Mouse (Mus musculus) cerebellum, adult 11 months (tissue): Measurements from ENCODE around the gene Dab2ip.

Experiments
- DNase-seq: peaks from one replicate; pipeline ENCODE4 v3.0.0; 2022

The Dab2ip gene

GRCm38 (mm10) chr2:35767834-35768537, 209.9 kb downstream of the Dab2ip start:
- no peak for DNase-seq

GRCm38 (mm10) chr2:35768538-35769238, 210.6 kb downstream of the Dab2ip start:
- DNase-seq: no peak

- no peak for DNase-seq
Observed at GRCm38 (mm10) chr2:35769398-35769797, 211.3 kb downstream of the Dab2ip start.

- DNase-seq: no peak
Observed at GRCm38 (mm10) chr2:35770541-35770940, 212.5 kb downstream of the Dab2ip start.

GRCm38 (mm10) chr2:35775651-35776055, 217.6 kb downstream of the Dab2ip start:
- no peak for DNase-seq

GRCm38 (mm10) chr2:35776935-35777334, 218.9 kb downstream of the Dab2ip start:
- no peak for DNase-seq

- no peak for DNase-seq
Observed at GRCm38 (mm10) chr2:35779266-35779665, 221.2 kb downstream of the Dab2ip start.
